Mouse (Mus musculus) intestine, embryonic 15.5 days (tissue): ENCODE measurements at regions not wholly inside any gene's neighbourhood (a gene's known extent, or its start where the extent isn't known, plus 50 kb on each side); places are given as distances from the start of the nearest gene placed in this dataset.

Source experiments
- ATAC-seq: fragments of 200-750 bp; cut with Nextera tagmentation; 2 replicates; pipeline ENCODE4 v1.8.0; 2017; ENCODE audit warnings: moderate TSS enrichment, moderate library complexity
- H3K27ac ChIP-seq: fragments of 300-500 bp; sonication (generic); 2 replicates; pipeline ENCODE4 v1.5.1; 2015; ENCODE audit warnings: mild to moderate bottlenecking, inconsistent platforms
- H3K27me3 ChIP-seq: fragments of 300-500 bp; sonication (generic); replicated peaks from 2 replicates; pipeline ENCODE4 v1.6.1; 2015; ENCODE audit warnings: inconsistent platforms
- H3K36me3 ChIP-seq: fragments of 300-500 bp; sonication (generic); 2 replicates; pipeline ENCODE4 v1.6.1; 2015; ENCODE audit warnings: inconsistent platforms
- H3K4me1 ChIP-seq: fragments of 300-500 bp; sonication (generic); replicated peaks from 2 replicates; pipeline ENCODE4 v1.6.1; 2015; ENCODE audit warnings: inconsistent platforms
- H3K4me2 ChIP-seq: fragments of 300-500 bp; sonication (generic); replicated peaks from 2 replicates; pipeline ENCODE4 v1.6.1; 2015; ENCODE audit warnings: mild to moderate bottlenecking, inconsistent platforms
- H3K4me3 ChIP-seq: fragments of 300-500 bp; sonication (generic); replicated peaks from 2 replicates; pipeline ENCODE4 v1.5.1; 2015; ENCODE audit warnings: inconsistent platforms
- H3K9ac ChIP-seq: fragments of 300-500 bp; sonication (generic); 2 replicates; pipeline ENCODE4 v1.6.1; 2015; ENCODE audit warnings: inconsistent platforms
- H3K9me3 ChIP-seq: fragments of 300-500 bp; sonication (generic); 2 replicates; pipeline ENCODE4 v1.6.1; 2016; ENCODE audit warnings: inconsistent platforms
- WGBS: fragments of 180-500 bp; shearing (Covaris S2); methylation state at CpG from one replicate; pipeline ENCODE4 v1.1.7; 2015; 5-methylcytosine and 5-hydroxymethylcytosine counted together

DNA sequence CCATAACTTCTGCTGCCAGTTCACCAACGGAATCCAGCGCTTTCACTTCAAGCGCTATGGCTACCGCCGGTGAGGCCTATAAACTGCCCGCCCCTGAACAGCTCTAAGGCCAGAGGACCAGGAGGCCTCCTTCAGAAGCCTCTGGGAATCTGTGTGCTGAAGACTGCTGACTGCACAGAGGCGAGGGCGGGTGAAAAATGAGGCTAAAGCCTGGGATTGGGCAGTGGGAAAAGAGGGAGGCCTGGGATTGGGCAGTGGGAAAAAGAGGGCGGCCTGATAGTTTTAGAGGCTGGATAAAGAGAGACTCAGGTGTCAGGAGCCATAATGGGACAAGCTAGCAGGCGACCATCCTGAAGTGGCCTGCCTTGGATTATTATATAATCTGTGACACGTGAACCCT is 80.8 kb downstream of the Plekhb2 start:
- Histone ChIP-seq H3K4me1 (no peaks in the 10 kb centered on the region), H3K9ac (no peak overlapping the region), H3K27ac (no peak overlapping the region), H3K4me3 (no peak overlapping the region), H3K27me3 (no peaks in the 10 kb centered on the region), H3K4me2 (no peak overlapping the region), H3K36me3 (no peaks in the 10 kb centered on the region), H3K9me3 (peaks cover 7% of the 10 kb centered on the region; the same call in 1 of the 2 replicates)
- 85% methylated on average over 11 of the region's 11 CpGs for WGBS
- no peak for ATAC-seq

DNA sequence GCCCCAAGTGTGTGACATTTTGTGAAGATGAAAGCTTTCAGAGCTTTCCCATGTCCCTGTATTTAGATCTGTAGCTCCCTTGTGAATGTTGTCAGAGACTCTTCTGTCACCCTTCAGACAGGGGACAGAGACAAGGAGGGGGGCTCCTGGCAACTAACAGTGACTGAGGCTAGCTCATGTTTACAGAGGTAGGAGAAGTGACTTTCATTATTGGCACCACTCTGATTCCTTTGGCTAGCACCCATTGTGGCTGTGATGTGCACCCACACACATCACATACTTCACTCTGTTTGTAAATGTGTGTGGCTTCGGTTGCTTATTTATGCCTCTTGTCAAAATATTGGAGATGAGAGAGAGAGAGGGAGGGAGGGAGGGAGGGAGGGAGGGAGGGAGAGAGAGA is 93.4 kb downstream of the Plekhb2 start:
- H3K9ac ChIP-seq, result no peak overlapping the region
- no peak for ATAC-seq
- no peak overlapping the region for H3K4me3 ChIP-seq
- no peaks in the 10 kb centered on the region for H3K4me1 ChIP-seq
- no peaks in the 10 kb centered on the region for H3K27me3 ChIP-seq
- WGBS, result 92% methylated on average over 1 of the region's 1 CpGs
- no peaks in the 10 kb centered on the region for H3K36me3 ChIP-seq
- no peaks in the 10 kb centered on the region for H3K9me3 ChIP-seq
- H3K4me2 ChIP-seq, result no peak overlapping the region
- H3K27ac ChIP-seq, result no peak overlapping the region

DNA sequence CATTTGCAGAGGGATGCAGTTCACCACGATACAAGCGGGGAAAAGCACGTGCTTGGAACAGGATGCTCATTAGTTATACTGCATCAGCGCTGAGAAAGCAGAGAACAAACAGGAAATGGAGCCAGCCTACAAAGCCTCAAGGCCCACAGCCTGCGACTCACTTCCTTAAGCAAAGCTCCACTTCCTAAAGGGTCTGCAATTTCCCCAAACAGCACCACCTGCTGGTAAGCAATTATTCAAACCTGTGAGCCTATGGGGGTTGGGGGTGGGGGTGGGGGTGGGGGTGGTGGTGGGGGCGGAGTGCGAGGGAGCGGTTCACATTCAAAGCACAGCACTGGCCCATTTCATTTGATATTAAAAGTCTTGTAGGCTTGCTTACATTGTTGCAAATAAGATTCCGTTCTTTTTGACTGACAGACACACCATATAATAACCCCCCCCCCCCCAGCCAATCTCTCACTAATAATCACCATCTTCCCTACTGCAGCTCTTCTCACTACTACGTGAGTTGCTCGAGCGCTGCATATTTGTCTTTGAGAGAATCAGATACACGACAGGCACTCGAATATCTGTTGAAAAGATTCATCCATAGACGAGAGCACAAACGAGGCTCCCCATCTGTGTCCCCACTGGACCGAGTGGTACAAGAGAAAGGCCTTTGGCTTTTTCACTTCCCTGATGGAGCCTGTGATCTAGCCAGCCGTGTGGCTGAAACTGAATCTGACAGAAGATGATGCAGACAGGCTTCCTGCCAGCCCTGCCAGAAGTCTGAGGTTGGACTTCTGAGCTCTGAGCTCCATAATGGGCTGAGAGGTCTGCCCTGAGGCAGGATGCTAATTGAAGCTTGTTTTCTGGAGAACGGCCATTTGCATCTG is 112.1 kb downstream of the Plekhb2 start:
- H3K4me1 ChIP-seq, result no peaks in the 10 kb centered on the region
- no peak overlapping the region for H3K27ac ChIP-seq
- no peak overlapping the region for H3K4me2 ChIP-seq
- H3K9ac ChIP-seq, result no peak overlapping the region
- 71% methylated on average over 19 of the region's 19 CpGs for WGBS
- no peaks in the 10 kb centered on the region for H3K9me3 ChIP-seq
- no peaks in the 10 kb centered on the region for H3K27me3 ChIP-seq
- H3K4me3 ChIP-seq, result no peak overlapping the region
- no peaks in the 10 kb centered on the region for H3K36me3 ChIP-seq
- ATAC-seq, result no peak

DNA sequence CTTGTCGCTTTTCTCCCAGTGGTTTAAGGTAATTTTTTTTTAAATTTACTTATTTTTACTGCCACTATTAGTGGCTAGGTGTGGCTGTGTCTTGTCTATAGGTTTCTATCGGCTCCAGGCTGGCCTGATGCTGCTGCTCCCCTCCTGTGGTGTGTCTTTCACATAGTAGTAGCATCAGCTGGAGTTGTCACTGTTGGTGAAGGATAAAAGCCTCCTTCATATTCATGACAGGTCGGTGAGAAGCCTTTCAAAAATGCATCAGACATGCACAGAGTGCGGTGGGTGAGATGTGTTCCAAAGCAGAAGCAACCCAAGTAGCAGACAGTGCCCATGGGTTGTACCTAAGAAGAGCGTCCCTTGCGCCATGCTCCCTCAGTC is 112.7 kb downstream of the Plekhb2 start:
- Histone ChIP-seq H3K9ac (no peak overlapping the region), H3K4me3 (no peak overlapping the region), H3K27me3 (no peaks in the 10 kb centered on the region), H3K27ac (no peak overlapping the region), H3K36me3 (no peaks in the 10 kb centered on the region), H3K4me2 (no peak overlapping the region), H3K9me3 (no peaks in the 10 kb centered on the region), H3K4me1 (no peaks in the 10 kb centered on the region)
- ATAC-seq, result no peak
- 83% methylated on average over 6 of the region's 6 CpGs for WGBS

DNA sequence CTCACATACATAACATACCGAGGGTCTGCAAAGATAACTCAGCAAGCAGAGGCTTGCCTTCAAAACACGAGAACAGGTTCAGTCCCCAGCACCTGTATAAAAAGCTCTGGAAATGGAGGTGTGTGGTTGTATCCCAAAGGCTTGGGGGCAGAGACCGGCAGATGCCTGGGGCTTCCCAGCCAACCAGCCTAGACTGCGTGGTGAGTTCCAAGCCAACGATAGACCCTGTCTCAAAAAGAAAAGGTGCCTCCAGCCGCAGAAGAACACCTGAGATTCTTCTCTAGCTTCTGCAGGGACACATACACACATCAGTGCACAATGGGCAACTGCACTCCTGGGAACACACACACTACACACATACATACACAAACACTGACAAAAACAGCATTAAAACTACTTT is 125.0 kb downstream of the Plekhb2 start:
- no peak overlapping the region for H3K4me3 ChIP-seq
- no peaks in the 10 kb centered on the region for H3K27me3 ChIP-seq
- no peaks in the 10 kb centered on the region for H3K36me3 ChIP-seq
- H3K9me3 ChIP-seq, result no peaks in the 10 kb centered on the region
- ATAC-seq, result no peak
- 86% methylated on average over 6 of the region's 6 CpGs for WGBS
- no peaks in the 10 kb centered on the region for H3K4me1 ChIP-seq
- H3K4me2 ChIP-seq, result no peak overlapping the region
- H3K9ac ChIP-seq, result no peak overlapping the region
- no peak overlapping the region for H3K27ac ChIP-seq

DNA sequence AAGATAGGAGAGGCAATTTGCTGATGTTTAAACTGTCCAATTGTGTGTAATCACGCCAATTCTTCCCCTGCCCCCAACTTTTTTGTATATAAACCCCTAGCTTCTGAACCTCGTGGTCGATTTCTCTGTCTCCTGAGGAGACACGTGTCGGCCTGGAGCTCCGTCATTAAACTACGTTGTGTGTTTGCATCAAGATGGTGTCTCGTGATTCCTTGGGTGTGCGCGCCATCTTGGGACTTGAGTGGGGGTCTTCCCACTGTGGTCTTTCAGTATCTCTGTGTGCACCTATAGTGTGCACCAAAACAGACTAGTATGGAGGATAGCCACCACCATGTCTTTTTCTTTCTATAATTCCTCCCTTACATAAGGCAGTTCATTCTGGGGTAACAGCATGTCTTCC is 128.4 kb downstream of the Plekhb2 start:
- Histone ChIP-seq H3K4me1 (no peaks in the 10 kb centered on the region), H3K27me3 (no peaks in the 10 kb centered on the region), H3K27ac (no peak overlapping the region), H3K4me3 (no peak overlapping the region), H3K9ac (no peak overlapping the region), H3K4me2 (no peak overlapping the region), H3K9me3 (no peaks in the 10 kb centered on the region), H3K36me3 (no peaks in the 10 kb centered on the region)
- WGBS, result 95% methylated on average over 10 of the region's 10 CpGs
- ATAC-seq, result no peak

DNA sequence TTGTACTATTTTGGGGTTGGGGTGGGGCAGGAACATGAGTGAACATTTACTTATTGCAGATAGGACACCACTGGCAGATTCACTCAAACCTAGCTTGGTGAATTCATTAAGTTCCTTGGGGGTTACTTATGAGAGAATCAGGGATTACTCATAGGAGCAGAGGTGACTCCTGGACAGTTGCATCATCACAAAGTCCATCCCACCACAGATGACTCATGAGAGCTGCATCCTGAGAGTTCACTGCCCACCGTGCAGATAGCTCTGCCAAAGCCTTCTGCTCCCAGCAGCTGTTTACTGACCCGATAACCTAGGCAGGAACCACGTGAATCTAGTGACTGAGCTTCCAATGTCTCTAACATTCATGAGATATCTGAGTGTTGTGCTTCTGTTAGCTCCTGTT is 129.6 kb downstream of the Plekhb2 start:
- H3K4me3 ChIP-seq, result no peak overlapping the region
- no peak overlapping the region for H3K9ac ChIP-seq
- no peak overlapping the region for H3K27ac ChIP-seq
- no peaks in the 10 kb centered on the region for H3K4me1 ChIP-seq
- H3K9me3 ChIP-seq, result no peaks in the 10 kb centered on the region
- ATAC-seq, result no peak
- no peaks in the 10 kb centered on the region for H3K36me3 ChIP-seq
- no peak overlapping the region for H3K4me2 ChIP-seq
- no peaks in the 10 kb centered on the region for H3K27me3 ChIP-seq
- 68% methylated on average over 3 of the region's 3 CpGs for WGBS

DNA sequence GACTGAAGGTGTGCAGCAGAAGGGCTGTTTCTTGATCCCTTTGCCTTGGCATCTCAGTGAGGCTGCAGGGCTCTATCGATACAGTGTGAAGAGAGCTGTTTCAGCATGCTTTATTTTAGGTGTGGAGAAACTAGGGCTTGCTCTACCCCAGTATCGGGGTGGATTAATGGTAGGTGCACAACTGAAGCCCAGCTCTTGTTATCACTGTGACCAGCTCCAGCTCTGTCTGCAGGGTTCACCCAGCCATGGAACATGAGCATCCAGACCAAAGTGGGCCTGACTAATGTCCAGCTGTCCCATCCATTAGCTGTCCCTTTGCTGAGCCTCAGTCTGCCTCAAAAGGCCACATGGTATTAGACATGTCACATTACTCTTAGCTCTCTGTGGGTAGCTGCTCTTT is 132.2 kb downstream of the Plekhb2 start:
- no peak for ATAC-seq
- H3K4me1 ChIP-seq, result no peaks in the 10 kb centered on the region
- WGBS, result 92% methylated on average over 2 of the region's 2 CpGs
- no peaks in the 10 kb centered on the region for H3K36me3 ChIP-seq
- H3K9ac ChIP-seq, result no peak overlapping the region
- H3K27ac ChIP-seq, result no peak overlapping the region
- no peaks in the 10 kb centered on the region for H3K9me3 ChIP-seq
- H3K4me3 ChIP-seq, result no peak overlapping the region
- H3K27me3 ChIP-seq, result no peaks in the 10 kb centered on the region
- no peak overlapping the region for H3K4me2 ChIP-seq

DNA sequence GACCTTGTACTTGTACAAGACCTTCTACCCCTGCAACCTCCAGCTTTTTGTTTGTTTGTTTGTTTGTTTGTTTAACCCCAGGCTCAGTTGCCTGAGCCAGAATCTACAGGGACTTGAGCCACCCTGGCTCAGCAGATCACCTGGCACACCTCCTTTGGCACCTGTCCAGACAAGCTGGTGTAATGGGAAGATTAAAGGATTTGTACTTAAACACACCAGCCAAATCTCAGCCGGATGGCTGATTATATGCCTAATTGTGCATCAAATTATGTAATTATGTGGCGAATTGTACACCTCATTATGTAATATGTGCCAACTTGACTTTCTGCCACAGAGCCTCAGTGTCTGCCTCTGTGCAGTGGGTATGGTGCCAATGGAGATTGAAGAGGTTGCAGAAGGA is 133.2 kb downstream of the Plekhb2 start:
- 76% methylated on average over 2 of the region's 2 CpGs for WGBS
- no peak overlapping the region for H3K4me3 ChIP-seq
- H3K9ac ChIP-seq, result no peak overlapping the region
- no peak for ATAC-seq
- no peaks in the 10 kb centered on the region for H3K27me3 ChIP-seq
- H3K9me3 ChIP-seq, result no peaks in the 10 kb centered on the region
- no peaks in the 10 kb centered on the region for H3K36me3 ChIP-seq
- no peaks in the 10 kb centered on the region for H3K4me1 ChIP-seq
- H3K4me2 ChIP-seq, result no peak overlapping the region
- no peak overlapping the region for H3K27ac ChIP-seq

DNA sequence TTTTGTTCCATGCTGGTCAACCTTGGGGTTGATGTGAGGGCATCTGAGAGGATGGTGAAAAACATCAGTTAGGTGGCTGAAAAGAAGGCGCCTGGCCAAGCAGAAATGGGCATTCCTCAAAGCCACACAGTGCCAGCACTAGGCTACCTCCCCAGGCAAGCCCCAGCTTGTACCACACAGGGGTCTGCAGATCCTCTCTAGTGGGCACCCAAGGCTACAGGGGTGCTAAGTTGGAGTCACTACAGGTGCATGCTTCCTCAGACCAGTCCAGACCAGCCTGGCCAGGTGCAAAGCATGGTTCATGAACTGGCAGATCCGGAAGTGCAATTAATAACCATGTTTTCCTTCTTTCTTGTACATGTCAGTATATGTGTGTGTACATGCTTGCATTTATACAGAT is 137.1 kb downstream of the Plekhb2 start:
- Histone ChIP-seq H3K27ac (no peak overlapping the region), H3K9ac (no peak overlapping the region), H3K36me3 (no peaks in the 10 kb centered on the region), H3K4me3 (no peak overlapping the region), H3K9me3 (no peaks in the 10 kb centered on the region), H3K4me1 (no peaks in the 10 kb centered on the region), H3K27me3 (no peaks in the 10 kb centered on the region), H3K4me2 (no peak overlapping the region)
- WGBS, result 81% methylated on average over 2 of the region's 2 CpGs
- no peak for ATAC-seq

DNA sequence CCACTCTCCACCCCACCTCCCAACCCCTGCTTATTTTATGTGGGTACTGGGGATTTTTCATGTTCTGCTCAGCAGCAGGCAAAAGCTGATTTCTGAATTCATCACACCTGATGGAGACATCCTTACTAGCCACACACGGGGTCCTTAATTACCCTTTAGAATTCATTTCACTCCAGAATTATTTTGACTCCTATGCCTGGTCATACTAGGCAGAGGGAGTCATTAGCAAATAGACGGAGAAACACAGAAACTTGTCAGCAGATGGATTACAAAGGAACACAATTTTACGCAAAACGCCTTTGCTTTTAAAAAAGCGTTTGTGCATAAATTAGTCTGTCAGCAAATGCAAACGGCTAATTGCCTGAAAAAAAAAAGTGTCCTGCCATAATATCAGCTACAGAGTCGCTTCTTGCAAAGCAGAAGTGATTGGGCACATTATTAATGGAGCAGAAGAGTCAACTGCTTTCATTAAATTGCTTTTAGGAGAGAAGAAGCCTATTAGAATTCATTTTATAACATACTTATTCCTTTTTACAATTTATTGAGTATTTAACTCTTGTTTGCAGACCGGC is 138.0 kb downstream of the Plekhb2 start:
- H3K36me3 ChIP-seq, result no peaks in the 10 kb centered on the region
- no peak overlapping the region for H3K9ac ChIP-seq
- no peak overlapping the region for H3K27ac ChIP-seq
- 77% methylated on average over 8 of the region's 8 CpGs for WGBS
- no peaks in the 10 kb centered on the region for H3K4me1 ChIP-seq
- no peaks in the 10 kb centered on the region for H3K9me3 ChIP-seq
- no peak overlapping the region for H3K4me3 ChIP-seq
- no peak for ATAC-seq
- no peak overlapping the region for H3K4me2 ChIP-seq
- no peaks in the 10 kb centered on the region for H3K27me3 ChIP-seq

DNA sequence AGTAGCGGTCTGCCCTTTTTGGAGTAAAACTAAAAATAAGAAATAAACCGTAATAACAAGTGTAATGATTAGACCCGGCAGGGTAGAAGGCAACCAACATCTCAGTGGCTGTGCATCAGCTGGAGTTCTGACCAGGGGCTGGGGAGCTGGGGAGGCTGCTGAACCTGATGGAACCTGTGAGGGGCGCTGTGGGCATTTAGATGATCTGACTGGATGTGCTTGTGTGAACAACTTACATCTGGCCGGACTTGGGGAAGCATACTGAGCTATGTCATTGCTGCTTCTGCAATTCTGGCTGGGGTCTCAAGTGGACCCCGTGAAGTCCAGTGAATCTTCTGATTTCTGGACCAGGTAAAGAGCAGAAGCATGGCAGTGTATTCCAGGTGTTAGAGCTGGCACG is 138.4 kb downstream of the Plekhb2 start:
- no peak overlapping the region for H3K27ac ChIP-seq
- no peak overlapping the region for H3K4me2 ChIP-seq
- H3K9ac ChIP-seq, result no peak overlapping the region
- no peaks in the 10 kb centered on the region for H3K4me1 ChIP-seq
- ATAC-seq, result no peak
- H3K4me3 ChIP-seq, result no peak overlapping the region
- no peaks in the 10 kb centered on the region for H3K27me3 ChIP-seq
- no peaks in the 10 kb centered on the region for H3K9me3 ChIP-seq
- no peaks in the 10 kb centered on the region for H3K36me3 ChIP-seq
- 76% methylated on average over 7 of the region's 7 CpGs for WGBS

DNA sequence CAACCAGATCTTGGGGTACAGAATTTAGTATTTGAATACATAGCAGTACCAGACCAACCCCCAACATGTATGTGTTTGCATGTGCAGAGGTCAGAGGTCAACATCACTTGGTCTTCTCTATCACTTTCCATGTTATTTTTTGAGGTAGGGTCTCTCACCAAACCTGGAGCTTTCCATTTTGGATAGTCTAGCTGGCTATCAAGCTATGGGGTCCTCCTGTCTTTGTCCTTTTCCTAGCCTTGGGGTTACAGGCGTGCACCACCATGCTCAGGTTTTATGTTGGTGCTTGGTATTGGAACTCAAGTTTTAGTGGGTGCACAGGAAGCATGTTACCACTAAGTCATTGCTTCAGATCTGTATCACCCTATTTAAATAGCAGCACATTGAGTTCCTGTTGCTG is 151.0 kb downstream of the Plekhb2 start:
- 94% methylated on average over 1 of the region's 1 CpGs for WGBS
- H3K27me3 ChIP-seq, result no peaks in the 10 kb centered on the region
- no peak for ATAC-seq
- H3K4me2 ChIP-seq, result no peak overlapping the region
- no peak overlapping the region for H3K9ac ChIP-seq
- H3K9me3 ChIP-seq, result no peaks in the 10 kb centered on the region
- no peaks in the 10 kb centered on the region for H3K4me1 ChIP-seq
- no peak overlapping the region for H3K4me3 ChIP-seq
- H3K36me3 ChIP-seq, result no peaks in the 10 kb centered on the region
- H3K27ac ChIP-seq, result no peak overlapping the region
